Mouse (Mus musculus) midbrain, embryonic 10.5 days (tissue): ENCODE data around the gene Gm12258. TPM values are rescaled to one million over a fixed set of nuclear protein-coding genes. Genes with fewer than 3 reads are reported as not detected.

Source experiments
- DNase-seq: peaks from one replicate; pipeline ENCODE4 v3.0.0-alpha.2; 2017; ENCODE audit warnings: low spot score
- H3K27ac ChIP-seq: fragments of 300-500 bp; sonication (generic); replicated peaks from 2 replicates; pipeline ENCODE4 v1.5.1; 2016; ENCODE audit warnings: mild to moderate bottlenecking
- H3K27me3 ChIP-seq: fragments of 300-500 bp; sonication (generic); 2 replicates; pipeline ENCODE4 v1.6.1; 2016; ENCODE audit warnings: low read depth, mild to moderate bottlenecking; ENCODE audit not compliant: poor library complexity, severe bottlenecking
- H3K36me3 ChIP-seq: fragments of 300-500 bp; sonication (generic); 2 replicates; pipeline ENCODE4 v1.6.1; 2016; ENCODE audit warnings: mild to moderate bottlenecking, moderate library complexity
- H3K4me1 ChIP-seq: fragments of 300-500 bp; sonication (generic); 2 replicates; pipeline ENCODE4 v1.6.1; 2016
- H3K4me3 ChIP-seq: fragments of 300-500 bp; sonication (generic); 2 replicates; pipeline ENCODE4 v1.5.1; 2016; ENCODE audit warnings: mild to moderate bottlenecking, moderate library complexity
- H3K9me3 ChIP-seq: fragments of 300-500 bp; sonication (generic); replicated peaks from 2 replicates; pipeline ENCODE4 v1.6.1; 2016; ENCODE audit warnings: mild to moderate bottlenecking
- WGBS: fragments of 180-500 bp; shearing (Covaris S2); methylation state at CpG from one replicate; pipeline ENCODE4 v1.1.7; 2016; 5-methylcytosine and 5-hydroxymethylcytosine counted together
- polyA plus RNA-seq: library from polyadenylated mRNA; unstranded; fragments of >200 nt; fragmentation: Nextera tagmentation; extraction: Ambion mirVana; gene quantifications from 2 replicates; pipeline ENCODE4 v1.2.1, GENCODE M21; 2016

Gene Gm12258
- polyA plus RNA-seq, 1 experiment from 2014 or later = 9.1 TPM

DNA sequence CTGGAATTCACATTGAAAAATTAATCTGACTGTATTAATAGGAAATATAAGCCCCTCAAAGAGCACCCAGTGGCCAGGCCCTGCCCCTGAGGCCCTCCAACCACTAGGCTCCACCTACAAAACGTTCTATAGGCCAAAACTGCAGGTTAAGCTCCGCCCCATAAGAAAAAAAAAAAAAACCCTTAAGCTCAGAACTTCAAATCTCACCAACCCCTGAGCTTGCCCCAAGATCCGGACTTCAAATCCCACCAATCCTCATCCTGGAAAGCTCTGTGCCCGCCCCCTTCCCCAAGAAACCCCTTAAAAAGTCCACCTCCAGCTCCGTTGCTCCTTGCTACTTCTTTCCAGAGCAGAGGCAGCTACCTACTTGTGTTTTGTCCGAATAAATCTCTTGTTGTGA is 57.9 kb downstream of the Gm12258 start:
- peaks cover 22% of the 10 kb centered on the region for H3K36me3 ChIP-seq
- WGBS = 41% methylated on average over 6 of the region's 6 CpGs
- H3K9me3 ChIP-seq = no peaks in the 10 kb centered on the region
- no peak overlapping the region; the same call in 1 of the 2 replicates for H3K27ac ChIP-seq
- H3K4me1 ChIP-seq = peaks cover 17% of the 10 kb centered on the region
- H3K27me3 ChIP-seq = no peaks in the 10 kb centered on the region
- peak; percentile 28 for DNase-seq
- peak overlapping the region; percentile 84; the same call in 1 of the 2 replicates for H3K4me3 ChIP-seq

Other genes with a start within 250 kb of the Gm12258 start
- not detected in 2 replicates for gene 2210407C18Rik, start 231.1 kb upstream of the Gm12258 start, polyA plus RNA-seq
- gene Olfr323, start 216.7 kb upstream of the Gm12258 start, polyA plus RNA-seq = not detected in 2 replicates
- 0.46 and 0.53 TPM in 2 replicates for gene Trim58, start 206.7 kb upstream of the Gm12258 start, polyA plus RNA-seq
- not detected in 2 replicates for gene Olfr322, start 188.4 kb upstream of the Gm12258 start, polyA plus RNA-seq
- not detected in 2 replicates for gene Olfr320, start 166.1 kb upstream of the Gm12258 start, polyA plus RNA-seq
- gene Olfr319, start 148.0 kb upstream of the Gm12258 start, polyA plus RNA-seq = not detected in 2 replicates
- gene Olfr318, start 123.1 kb upstream of the Gm12258 start, polyA plus RNA-seq = not detected in 2 replicates
- not detected in 2 replicates for gene Olfr317, start 107.9 kb upstream of the Gm12258 start, polyA plus RNA-seq
- not detected in 2 replicates for gene Olfr316, start 94.4 kb upstream of the Gm12258 start, polyA plus RNA-seq
- gene Olfr315, start 74.0 kb upstream of the Gm12258 start, polyA plus RNA-seq = not detected in 2 replicates
- not detected in 2 replicates for gene Olfr314, start 64.2 kb upstream of the Gm12258 start, polyA plus RNA-seq
- 3.8 and 6.1 TPM in 2 replicates for gene Fam183b, start 45.2 kb upstream of the Gm12258 start, polyA plus RNA-seq
- not detected in 2 replicates for gene Olfr313, start 32.2 kb upstream of the Gm12258 start, polyA plus RNA-seq
- gene Olfr312, start 17.9 kb upstream of the Gm12258 start, polyA plus RNA-seq = not detected in 2 replicates
- not detected in 2 replicates for gene Olfr311, start 7.9 kb upstream of the Gm12258 start, polyA plus RNA-seq
- 11.2 and 12.5 TPM in 2 replicates for gene 2810021J22Rik, start 20.1 kb downstream of the Gm12258 start, polyA plus RNA-seq
- gene Zfp39, start 57.1 kb downstream of the Gm12258 start, polyA plus RNA-seq = 4.6 and 5.2 TPM in 2 replicates
- gene Btnl10, start 70.8 kb downstream of the Gm12258 start, polyA plus RNA-seq = not detected in 2 replicates
- 274 and 296 TPM in 2 replicates for gene Rnf187, start 91.8 kb downstream of the Gm12258 start, polyA plus RNA-seq
- 34.1 and 69.6 TPM in 2 replicates for gene Hist3h2ba, start 101.8 kb downstream of the Gm12258 start, polyA plus RNA-seq
- 20.4 and 31.6 TPM in 2 replicates for gene Hist3h2a, start 107.5 kb downstream of the Gm12258 start, polyA plus RNA-seq
- gene Trim17, start 107.5 kb downstream of the Gm12258 start, polyA plus RNA-seq = 0.25 and 0.26 TPM in 2 replicates
- gene Trim11, start 130.9 kb downstream of the Gm12258 start, polyA plus RNA-seq = 17.7 and 19.3 TPM in 2 replicates